Mouse (Mus musculus) heart, embryonic 15.5 days (tissue): ENCODE results near the gene Olfr518. TPM values are rescaled to one million over a fixed set of nuclear protein-coding genes. Genes with fewer than 3 reads are reported as not detected.

ENCODE experiments used
- polyA plus RNA-seq: library from polyadenylated mRNA; unstranded; fragments of >200 nt; fragmentation: Nextera tagmentation; extraction: Ambion mirVana; gene quantifications from 2 replicates; pipeline ENCODE4 v1.2.1, GENCODE M21; 2015

Olfr518 gene
- polyA plus RNA-seq, 1 experiment from 2014 or later, result not detected

Other genes starting within 250 kb of the Olfr518 start
- gene Olfr509, start 233.1 kb downstream of the Olfr518 start, polyA plus RNA-seq, result not detected in 2 replicates
- gene Olfr510, start 218.6 kb downstream of the Olfr518 start, polyA plus RNA-seq, result not detected in 2 replicates
- gene Olfr512, start 171.7 kb downstream of the Olfr518 start, polyA plus RNA-seq, result not detected in 2 replicates
- gene Olfr513, start 134.0 kb downstream of the Olfr518 start, polyA plus RNA-seq, result not detected in 2 replicates
- gene Olfr514, start 59.0 kb downstream of the Olfr518 start, polyA plus RNA-seq, result not detected in 2 replicates
- not detected in 2 replicates for gene Olfr516, start 34.5 kb downstream of the Olfr518 start, polyA plus RNA-seq
- gene Olfr517, start 12.6 kb downstream of the Olfr518 start, polyA plus RNA-seq, result not detected in 2 replicates
- gene Olfr519, start 9.4 kb upstream of the Olfr518 start, polyA plus RNA-seq, result not detected in 2 replicates
- gene Nlrp10, start 45.2 kb upstream of the Olfr518 start, polyA plus RNA-seq, result 17.2 and 18.2 TPM in 2 replicates
- 43.9 and 51.1 TPM in 2 replicates for gene Eif3f, start 49.4 kb upstream of the Olfr518 start, polyA plus RNA-seq
- gene Tub, start 65.3 kb upstream of the Olfr518 start, polyA plus RNA-seq, result 0.94 and 2.3 TPM in 2 replicates
- 0.47 and 0.99 TPM in 2 replicates for gene Ric3, start 198.3 kb upstream of the Olfr518 start, polyA plus RNA-seq